ENCODE assay signal across 13 mouse cellular contexts in genomic region chr3:149087488-149087887, GRCm38 (mm10).
DNase-seq lines count a peak whose midpoint lies in the region; ATAC-seq lines count a peak whose summit lies in the region.
"Had no signal": no experiment of that assay in that cellular context is flagged by ENCODE, and none has a peak within 500 bp of the region (broad histone marks: within the 10 kb centered on the region; RNA-seq: fewer than 3 reads in every experiment).

No protein-coding gene starts in this region.

- H3K9ac ChIP-seq in liver, embryonic 12.5 days, result no peak overlapping the region

- H3K4me2 ChIP-seq in liver, embryonic 12.5 days, result no peak overlapping the region

- no peaks in the 10 kb centered on the region for H3K9me3 ChIP-seq in liver, embryonic 12.5 days (replicated peaks)
- H3K9me3 ChIP-seq in embryonic facial prominence, embryonic 10.5 days, result no peaks in the 10 kb centered on the region
- H3K9me3 ChIP-seq: forebrain, embryonic 13.5 days had no signal

- H3K27ac ChIP-seq in liver, embryonic 12.5 days, result no peak overlapping the region
- peak overlapping the region; percentile 67 for H3K27ac ChIP-seq in embryonic facial prominence, embryonic 10.5 days (replicated peaks)
- H3K27ac ChIP-seq: forebrain, embryonic 13.5 days had no signal

- DNase-seq in liver, result no peak
- no peak for DNase-seq in embryonic facial prominence, embryonic 10.5 days (ENCODE audit: low spot score)
- peak; percentile 87 for DNase-seq in kidney, adult 11 months
- DNase-seq in kidney, postnatal 36 days, result peak; percentile 79 to 88
- no peak for DNase-seq in frontal cortex, adult 2 months (ENCODE audit: extremely low spot score in 1 of 2, low spot score in 1 of 2)
- DNase-seq in left cerebral cortex, adult 18-20 months (ENCODE audit: low spot score in 2 of 2), result no peak
- no peak for DNase-seq in heart, adult 8-10 months (ENCODE audit: low spot score)
- DNase-seq: adrenal gland, adult 8-10 months; embryo, embryonic 11 days; gastrocnemius, postnatal 10 days; layer of hippocampus, postnatal 36 days had no signal

- H3K36me3 ChIP-seq in liver, embryonic 12.5 days, result no peaks in the 10 kb centered on the region
- no peaks in the 10 kb centered on the region for H3K36me3 ChIP-seq in embryonic facial prominence, embryonic 10.5 days (replicated peaks)

- no peak overlapping the region for H3K4me3 ChIP-seq in liver, embryonic 12.5 days
- no peak overlapping the region for H3K4me3 ChIP-seq in embryonic facial prominence, embryonic 10.5 days

- 63% methylated on average over 8 of the region's 8 CpGs for WGBS in liver, embryonic 12.5 days (ENCODE audit: insufficient replicate concordance)
- 80% methylated on average over 8 of the region's 8 CpGs for WGBS in embryonic facial prominence, embryonic 10.5 days

- peak; percentile 27; the same call in 1 of the 2 replicates for ATAC-seq in liver, embryonic 12.5 days
- ATAC-seq: forebrain, embryonic 13.5 days had no signal

- H3K4me1 ChIP-seq in liver, embryonic 12.5 days, result peaks cover 22% of the 10 kb centered on the region; the same call in 1 of the 2 replicates
- peaks cover 85% of the 10 kb centered on the region for H3K4me1 ChIP-seq in embryonic facial prominence, embryonic 10.5 days

- H3K27me3 ChIP-seq in liver, embryonic 12.5 days (replicated peaks), result 0 out of 2 replicates have a peak, but pooled peaks cover 5% of the 10 kb centered on the region
- H3K27me3 ChIP-seq in embryonic facial prominence, embryonic 10.5 days (replicated peaks; ENCODE audit: low read depth, poor library complexity, severe bottlenecking), result peaks cover 13% of the 10 kb centered on the region

Comparison
In these comparisons a context has a peak if more than half of its experiments do, and no peak if none do; other contexts are left out.
1. DNase-seq: peak in kidney, adult 11 months (single experiment) and kidney, postnatal 36 days (2 of 2); none in liver (single experiment), embryonic facial prominence, embryonic 10.5 days (single experiment), frontal cortex, adult 2 months (0 of 2), left cerebral cortex, adult 18-20 months (0 of 2) and heart, adult 8-10 months (single experiment).